Mouse (Mus musculus): ENCODE data around the gene Rlbp1. TPM values are rescaled to one million over a fixed set of nuclear protein-coding genes. Genes with fewer than 3 reads are reported as not detected.

Gene Rlbp1
- 1.8 and 3.6 TPM in 2 replicates for polyA plus RNA-seq (2014; fragmentation: Nextera tagmentation; extraction: Ambion mirVana)

GRCm38 (mm10) chr7:79386422-79387133 is at the start of gene Rlbp1:
TSS of gene Rlbp1 (minus strand) at chr7:79387048.
- Histone ChIP-seq H3K27me3 (ENCODE audit: control insufficient read depth, insufficient read depth, low read length) (no peaks in the 10 kb centered on the region), H3K27ac (replicated peaks; ENCODE audit: low read depth, low read length) (no peak within 1 kb of the TSS), H3K4me2 (ENCODE audit: low read depth, low read length) (no peak within 1 kb of the TSS), H3K4me1 (ENCODE audit: control insufficient read depth, insufficient read depth, low read length) (no peaks in the 10 kb centered on the region), H3K9ac (replicated peaks; ENCODE audit: low read length) (no peak within 1 kb of the TSS), H3K4me3 (ENCODE audit: low read depth, low read length) (no peak within 1 kb of the TSS), H3K36me3 (replicated peaks; ENCODE audit: control insufficient read depth, insufficient read depth, low read depth, low read length) (no peaks in the 10 kb centered on the region), H3K9me3 (replicated peaks; ENCODE audit: control insufficient read depth, low read length) (no peaks in the 10 kb centered on the region)
- WGBS, result 61% methylated on average over 16 of the region's 16 CpGs
- ATAC-seq (replicated peaks; ENCODE audit: insufficient number of reproducible peaks, low FRiP score, low TSS enrichment, low read depth) (0 out of 2 replicates have a peak, but pooled peaks have one; percentile 14), DNase-seq (ENCODE audit: low spot score) (no peak)

DNA sequence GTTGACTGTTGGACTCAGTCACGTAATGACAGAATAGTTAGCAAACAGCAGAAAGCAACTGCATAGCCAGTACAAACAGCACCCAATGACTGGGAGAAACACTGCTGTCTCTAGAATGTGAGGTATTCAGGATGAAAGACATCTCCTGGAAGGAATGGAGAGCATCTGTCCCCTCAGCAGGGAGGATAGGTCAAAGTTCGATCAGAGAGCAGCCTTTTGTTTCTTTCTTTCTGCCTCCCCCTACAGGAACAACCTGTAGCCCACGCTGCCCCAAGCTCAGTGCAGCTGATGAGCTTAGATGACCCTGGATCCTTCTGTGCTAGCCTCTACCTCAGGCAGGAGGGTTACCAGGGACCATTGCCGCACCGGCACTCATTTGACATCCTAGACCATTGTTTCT is 41.4 kb upstream of the Rlbp1 start:
- Histone ChIP-seq H3K9me3 (replicated peaks; ENCODE audit: control insufficient read depth, low read length) (no peaks in the 10 kb centered on the region), H3K4me2 (ENCODE audit: low read depth, low read length) (no peak overlapping the region), H3K4me3 (ENCODE audit: low read depth, low read length) (no peak overlapping the region), H3K27ac (replicated peaks; ENCODE audit: low read depth, low read length) (no peak overlapping the region), H3K27me3 (ENCODE audit: control insufficient read depth, insufficient read depth, low read length) (no peaks in the 10 kb centered on the region), H3K36me3 (replicated peaks; ENCODE audit: control insufficient read depth, insufficient read depth, low read depth, low read length) (no peaks in the 10 kb centered on the region), H3K4me1 (ENCODE audit: control insufficient read depth, insufficient read depth, low read length) (no peaks in the 10 kb centered on the region), H3K9ac (replicated peaks; ENCODE audit: low read length) (peak overlapping the region; percentile 15; the same call in 1 of the 2 replicates)
- WGBS, result 61% methylated on average over 5 of the region's 5 CpGs
- ATAC-seq (replicated peaks; ENCODE audit: insufficient number of reproducible peaks, low FRiP score, low TSS enrichment, low read depth), result no peak
- no peak for DNase-seq (ENCODE audit: low spot score)

DNA sequence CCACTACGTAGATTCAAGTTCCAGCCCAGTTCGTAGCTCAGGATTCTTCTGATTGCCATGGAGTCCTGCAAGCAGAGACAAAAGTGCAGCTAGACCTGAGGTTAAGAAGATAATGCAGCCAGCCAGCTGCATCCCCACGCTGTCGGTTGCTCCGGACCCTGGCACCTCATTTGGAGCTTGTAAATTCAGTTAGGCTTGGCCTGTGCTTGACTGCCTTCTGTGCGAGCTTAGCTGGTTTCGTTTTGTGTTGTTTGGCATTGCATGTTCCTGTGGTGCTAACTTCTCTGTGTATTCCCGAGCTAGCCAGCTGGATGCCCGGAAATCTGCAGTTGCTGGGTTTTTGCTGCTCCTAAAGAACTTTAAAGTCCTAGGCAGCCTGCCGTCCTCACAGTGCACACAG is 39.0 kb upstream of the Rlbp1 start:
- no peaks in the 10 kb centered on the region for H3K27me3 ChIP-seq (ENCODE audit: control insufficient read depth, insufficient read depth, low read length)
- H3K9me3 ChIP-seq (replicated peaks; ENCODE audit: control insufficient read depth, low read length), result no peaks in the 10 kb centered on the region
- no peak overlapping the region for H3K4me2 ChIP-seq (ENCODE audit: low read depth, low read length)
- DNase-seq (ENCODE audit: low spot score) (no peak), ATAC-seq (replicated peaks; ENCODE audit: insufficient number of reproducible peaks, low FRiP score, low TSS enrichment, low read depth) (no peak)
- H3K36me3 ChIP-seq (replicated peaks; ENCODE audit: control insufficient read depth, insufficient read depth, low read depth, low read length), result no peaks in the 10 kb centered on the region
- H3K4me1 ChIP-seq (ENCODE audit: control insufficient read depth, insufficient read depth, low read length), result no peaks in the 10 kb centered on the region
- no peak overlapping the region for H3K27ac ChIP-seq (replicated peaks; ENCODE audit: low read depth, low read length)
- no peak overlapping the region for H3K4me3 ChIP-seq (ENCODE audit: low read depth, low read length)
- WGBS, result 87% methylated on average over 10 of the region's 10 CpGs
- no peak overlapping the region for H3K9ac ChIP-seq (replicated peaks; ENCODE audit: low read length)

- Histone ChIP-seq H3K36me3 (replicated peaks; ENCODE audit: control insufficient read depth, insufficient read depth, low read depth, low read length) (no peaks in the 10 kb centered on the region), H3K9ac (replicated peaks; ENCODE audit: low read length) (no peak overlapping the region), H3K27me3 (ENCODE audit: control insufficient read depth, insufficient read depth, low read length) (no peaks in the 10 kb centered on the region), H3K9me3 (replicated peaks; ENCODE audit: control insufficient read depth, low read length) (no peaks in the 10 kb centered on the region), H3K4me3 (ENCODE audit: low read depth, low read length) (no peak overlapping the region), H3K4me2 (ENCODE audit: low read depth, low read length) (no peak overlapping the region), H3K4me1 (ENCODE audit: control insufficient read depth, insufficient read depth, low read length) (no peaks in the 10 kb centered on the region), H3K27ac (replicated peaks; ENCODE audit: low read depth, low read length) (no peak overlapping the region)
- WGBS, result 92% methylated on average over 10 of the region's 10 CpGs
- ATAC-seq (replicated peaks; ENCODE audit: insufficient number of reproducible peaks, low FRiP score, low TSS enrichment, low read depth) (no peak), DNase-seq (ENCODE audit: low spot score) (no peak)
Observed at GRCm38 (mm10) chr7:79422876-79423275, 36.0 kb upstream of the Rlbp1 start.

DNA sequence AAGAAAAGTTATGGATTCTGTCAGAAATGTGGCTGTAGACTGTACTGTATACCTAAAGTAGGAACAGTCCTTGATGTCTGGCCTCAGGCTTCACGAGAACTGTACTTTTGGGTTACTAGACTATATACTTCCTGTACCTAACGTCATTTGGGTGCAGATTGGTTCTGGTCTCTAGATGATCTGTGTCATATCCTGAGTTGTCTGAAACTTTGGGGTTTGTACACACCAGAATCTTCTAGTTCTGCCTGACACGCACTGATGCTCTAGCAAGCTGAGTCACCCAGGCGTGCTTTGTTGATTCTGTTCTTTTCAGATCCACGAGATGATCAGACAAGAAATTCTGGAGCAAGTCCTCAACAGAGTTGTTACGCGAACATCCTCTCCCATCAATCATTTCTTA is 33.1 kb upstream of the Rlbp1 start:
- Histone ChIP-seq H3K4me3 (ENCODE audit: low read depth, low read length) (no peak overlapping the region), H3K27ac (replicated peaks; ENCODE audit: low read depth, low read length) (no peak overlapping the region), H3K27me3 (ENCODE audit: control insufficient read depth, insufficient read depth, low read length) (no peaks in the 10 kb centered on the region), H3K4me1 (ENCODE audit: control insufficient read depth, insufficient read depth, low read length) (no peaks in the 10 kb centered on the region), H3K4me2 (ENCODE audit: low read depth, low read length) (no peak overlapping the region), H3K9ac (replicated peaks; ENCODE audit: low read length) (no peak overlapping the region), H3K36me3 (replicated peaks; ENCODE audit: control insufficient read depth, insufficient read depth, low read depth, low read length) (no peaks in the 10 kb centered on the region), H3K9me3 (replicated peaks; ENCODE audit: control insufficient read depth, low read length) (no peaks in the 10 kb centered on the region)
- 93% methylated on average over 7 of the region's 7 CpGs for WGBS
- ATAC-seq (replicated peaks; ENCODE audit: insufficient number of reproducible peaks, low FRiP score, low TSS enrichment, low read depth) (no peak), DNase-seq (ENCODE audit: low spot score) (no peak)

- no peaks in the 10 kb centered on the region for H3K36me3 ChIP-seq (replicated peaks; ENCODE audit: control insufficient read depth, insufficient read depth, low read depth, low read length)
- no peaks in the 10 kb centered on the region for H3K27me3 ChIP-seq (ENCODE audit: control insufficient read depth, insufficient read depth, low read length)
- H3K4me2 ChIP-seq (ENCODE audit: low read depth, low read length), result no peak overlapping the region
- ATAC-seq (replicated peaks; ENCODE audit: insufficient number of reproducible peaks, low FRiP score, low TSS enrichment, low read depth) (no peak), DNase-seq (ENCODE audit: low spot score) (no peak)
- 88% methylated on average over 18 of the region's 18 CpGs for WGBS
- no peak overlapping the region for H3K4me3 ChIP-seq (ENCODE audit: low read depth, low read length)
- no peaks in the 10 kb centered on the region for H3K9me3 ChIP-seq (replicated peaks; ENCODE audit: control insufficient read depth, low read length)
- no peak overlapping the region for H3K27ac ChIP-seq (replicated peaks; ENCODE audit: low read depth, low read length)
- no peak overlapping the region for H3K9ac ChIP-seq (replicated peaks; ENCODE audit: low read length)
- no peaks in the 10 kb centered on the region for H3K4me1 ChIP-seq (ENCODE audit: control insufficient read depth, insufficient read depth, low read length)
Observed at GRCm38 (mm10) chr7:79414449-79415375, 27.9 kb upstream of the Rlbp1 start.

DNA sequence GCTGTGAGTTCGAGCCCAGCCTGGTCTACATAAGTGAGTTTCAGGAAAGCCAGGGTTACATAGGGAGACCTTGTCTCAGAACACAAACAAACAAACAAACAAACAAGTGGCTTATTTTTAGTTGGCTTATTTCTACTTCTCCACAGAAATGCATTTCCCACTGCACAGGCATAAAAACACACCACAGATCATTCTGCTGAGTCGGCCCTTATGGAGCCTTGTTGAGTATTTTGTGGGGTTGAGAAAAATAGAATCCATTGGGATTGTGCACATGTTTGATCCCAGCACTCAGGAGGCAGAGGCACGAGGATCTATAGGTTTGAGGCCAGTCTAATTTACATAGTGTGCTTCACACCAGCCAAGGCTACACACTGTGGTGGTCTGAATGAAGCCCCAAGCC is 13.4 kb upstream of the Rlbp1 start:
- Histone ChIP-seq H3K4me3 (ENCODE audit: low read depth, low read length) (no peak overlapping the region), H3K27me3 (ENCODE audit: control insufficient read depth, insufficient read depth, low read length) (no peaks in the 10 kb centered on the region), H3K36me3 (replicated peaks; ENCODE audit: control insufficient read depth, insufficient read depth, low read depth, low read length) (no peaks in the 10 kb centered on the region), H3K4me1 (ENCODE audit: control insufficient read depth, insufficient read depth, low read length) (no peaks in the 10 kb centered on the region), H3K9ac (replicated peaks; ENCODE audit: low read length) (no peak overlapping the region), H3K9me3 (replicated peaks; ENCODE audit: control insufficient read depth, low read length) (no peaks in the 10 kb centered on the region), H3K27ac (replicated peaks; ENCODE audit: low read depth, low read length) (no peak overlapping the region), H3K4me2 (ENCODE audit: low read depth, low read length) (no peak overlapping the region)
- ATAC-seq (replicated peaks; ENCODE audit: insufficient number of reproducible peaks, low FRiP score, low TSS enrichment, low read depth) (no peak), DNase-seq (ENCODE audit: low spot score) (no peak)
- 82% methylated on average over 3 of the region's 3 CpGs for WGBS

DNA sequence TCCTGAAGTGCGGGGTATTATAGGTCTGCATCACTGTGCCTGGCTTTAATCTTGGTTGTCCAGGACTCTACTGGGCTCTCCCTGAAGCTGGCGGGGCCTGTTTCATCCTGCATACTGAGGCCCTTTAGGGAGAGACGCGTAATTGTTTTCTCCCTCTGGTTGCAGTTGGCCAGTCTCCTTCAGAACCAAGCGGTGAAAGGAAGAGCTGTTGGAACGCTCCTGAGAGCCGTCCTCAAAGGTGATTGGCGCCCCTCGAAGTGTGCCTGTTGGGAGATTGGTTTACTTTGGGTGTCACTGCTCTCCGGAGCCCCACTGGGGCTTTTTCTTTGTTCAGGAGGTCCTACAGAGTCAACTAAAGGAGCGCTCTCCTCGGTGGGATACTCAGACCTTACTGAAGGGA is 12.1 kb upstream of the Rlbp1 start:
- Histone ChIP-seq H3K27me3 (ENCODE audit: control insufficient read depth, insufficient read depth, low read length) (no peaks in the 10 kb centered on the region), H3K27ac (replicated peaks; ENCODE audit: low read depth, low read length) (no peak overlapping the region), H3K4me1 (ENCODE audit: control insufficient read depth, insufficient read depth, low read length) (no peaks in the 10 kb centered on the region), H3K4me2 (ENCODE audit: low read depth, low read length) (no peak overlapping the region), H3K4me3 (ENCODE audit: low read depth, low read length) (no peak overlapping the region), H3K9me3 (replicated peaks; ENCODE audit: control insufficient read depth, low read length) (no peaks in the 10 kb centered on the region), H3K36me3 (replicated peaks; ENCODE audit: control insufficient read depth, insufficient read depth, low read depth, low read length) (no peaks in the 10 kb centered on the region), H3K9ac (replicated peaks; ENCODE audit: low read length) (no peak overlapping the region)
- DNase-seq (ENCODE audit: low spot score) (no peak), ATAC-seq (replicated peaks; ENCODE audit: insufficient number of reproducible peaks, low FRiP score, low TSS enrichment, low read depth) (no peak)
- WGBS, result 72% methylated on average over 12 of the region's 12 CpGs
